Mouse (Mus musculus): ENCODE measurements around the gene Vav2. TPM values are rescaled to one million over a fixed set of nuclear protein-coding genes. Genes with fewer than 3 reads are reported as not detected.

The Vav2 gene
- polyA plus RNA-seq (2014; fragmentation: Nextera tagmentation; extraction: Ambion mirVana): 6.8 and 7.3 TPM in 2 replicates

DNA sequence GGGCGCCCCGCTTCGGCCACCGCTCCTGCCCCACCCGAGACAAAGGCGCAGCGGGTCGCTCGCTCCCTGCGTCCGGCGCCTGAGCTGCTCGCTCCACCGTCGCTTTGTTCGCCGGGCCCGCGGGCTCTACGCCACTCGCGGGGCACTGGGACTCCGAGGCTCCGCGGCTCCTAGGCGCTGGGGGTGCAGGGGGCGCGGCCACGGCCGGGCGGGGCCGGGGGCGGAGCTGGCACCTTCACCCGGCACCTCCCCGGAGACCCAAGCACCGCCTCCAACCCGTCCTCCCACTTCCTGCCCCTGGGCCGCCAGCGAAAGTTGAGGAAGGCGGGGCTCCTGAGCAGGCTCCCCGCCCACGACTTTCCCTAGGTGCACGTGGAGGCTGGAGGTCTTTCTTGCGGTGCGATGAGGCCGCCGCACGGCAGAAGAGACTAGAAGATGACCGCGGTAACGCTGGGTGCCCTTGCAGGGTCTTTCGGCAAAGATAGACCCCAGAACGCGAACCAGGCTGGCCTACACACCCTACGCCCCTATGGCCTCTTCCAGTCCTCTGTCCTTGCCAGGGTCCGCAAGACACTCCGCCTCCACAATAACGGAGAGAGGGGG, at the start of gene Vav2:
TSS of gene Vav2 (minus strand) at position 179 of the 603 bp plus-strand sequence.
- peak within 1 kb of the TSS; percentile 99 for H3K4me2 ChIP-seq (ENCODE audit: low read depth, severe bottlenecking)
- H3K4me1 ChIP-seq (ENCODE audit: control insufficient read depth, insufficient read depth, low read length): peaks cover 24% of the 10 kb centered on the region
- WGBS: under 1% methylated on average over 58 of the region's 58 CpGs
- no peaks in the 10 kb centered on the region for H3K9me3 ChIP-seq (ENCODE audit: control insufficient read depth, low read length)
- no peaks in the 10 kb centered on the region for H3K36me3 ChIP-seq (ENCODE audit: control insufficient read depth, insufficient read depth, low read length)
- ATAC-seq (ENCODE audit: insufficient number of reproducible peaks, low FRiP score, low TSS enrichment, low read depth) (peak; percentile 84), DNase-seq (ENCODE audit: low spot score) (peak; percentile 96)
- no peaks in the 10 kb centered on the region for H3K27me3 ChIP-seq (ENCODE audit: control insufficient read depth, insufficient read depth, low read length)
- peak within 1 kb of the TSS; percentile 47; the same call in 1 of the 2 replicates for H3K27ac ChIP-seq (replicated peaks; ENCODE audit: low read depth, low read length)
- H3K4me3 ChIP-seq (ENCODE audit: low read depth, low read length): peak within 1 kb of the TSS; percentile 79
- H3K9ac ChIP-seq (ENCODE audit: low read length): peak within 1 kb of the TSS; percentile 81

DNA sequence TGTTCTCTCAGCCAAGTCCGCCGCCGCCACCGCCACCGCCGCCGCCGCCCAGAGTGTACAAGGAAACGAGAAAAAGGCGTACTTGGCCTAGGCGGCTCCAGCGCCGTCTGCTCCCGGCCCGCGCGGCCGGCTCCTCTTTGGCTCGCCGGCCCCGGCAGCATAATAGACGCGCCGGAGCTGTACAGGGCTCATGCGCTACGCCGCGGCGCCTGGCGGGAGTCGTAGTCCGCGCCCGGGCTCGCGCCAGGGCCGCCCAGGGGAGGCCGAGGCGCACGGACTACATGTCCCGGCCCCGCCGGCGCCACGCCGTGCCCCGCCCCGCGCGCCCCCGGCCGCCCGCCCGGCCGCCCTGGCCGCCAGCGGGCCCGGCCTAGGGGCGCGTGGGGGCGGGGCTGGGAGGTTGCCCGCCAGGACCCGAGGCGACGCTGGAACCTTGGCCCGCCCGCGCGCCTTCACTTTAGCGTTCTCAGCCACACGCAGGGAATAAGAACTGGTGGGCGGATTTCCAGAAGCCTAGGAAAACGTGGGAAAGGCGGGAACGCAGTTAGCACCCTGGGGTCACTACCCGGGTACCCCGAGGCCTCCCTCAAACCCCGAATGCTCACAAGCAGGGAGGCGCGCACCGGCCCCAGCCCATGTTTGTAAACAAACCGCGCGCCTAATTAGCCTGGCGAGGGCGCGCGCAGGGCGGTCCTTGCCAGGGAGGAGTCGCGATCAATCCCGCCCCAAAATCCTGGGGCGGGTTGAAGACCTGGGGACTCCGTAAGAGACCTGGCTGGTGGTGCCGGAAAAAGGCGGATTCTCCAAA, 48.9 kb upstream of the Vav2 start:
- 0 out of 2 replicates have a peak, but pooled peaks cover 4% of the 10 kb centered on the region for H3K36me3 ChIP-seq (ENCODE audit: control insufficient read depth, insufficient read depth, low read length)
- no peaks in the 10 kb centered on the region for H3K9me3 ChIP-seq (ENCODE audit: control insufficient read depth, low read length)
- WGBS: 0% methylated on average over 75 of the region's 96 CpGs
- no peaks in the 10 kb centered on the region for H3K27me3 ChIP-seq (ENCODE audit: control insufficient read depth, insufficient read depth, low read length)
- peak; percentile 97 for ATAC-seq (ENCODE audit: insufficient number of reproducible peaks, low FRiP score, low TSS enrichment, low read depth)
- peak overlapping the region; percentile 99 for H3K4me3 ChIP-seq (ENCODE audit: low read depth, low read length)
- peak overlapping the region; percentile 93 for H3K4me2 ChIP-seq (ENCODE audit: low read depth, severe bottlenecking)
- peaks cover 34% of the 10 kb centered on the region for H3K4me1 ChIP-seq (ENCODE audit: control insufficient read depth, insufficient read depth, low read length)
- peak overlapping the region; percentile 98 for H3K9ac ChIP-seq (ENCODE audit: low read length)
- peak overlapping the region; percentile 96 for H3K27ac ChIP-seq (replicated peaks; ENCODE audit: low read depth, low read length)
- peak; percentile 90 for DNase-seq (ENCODE audit: low spot score)

DNA sequence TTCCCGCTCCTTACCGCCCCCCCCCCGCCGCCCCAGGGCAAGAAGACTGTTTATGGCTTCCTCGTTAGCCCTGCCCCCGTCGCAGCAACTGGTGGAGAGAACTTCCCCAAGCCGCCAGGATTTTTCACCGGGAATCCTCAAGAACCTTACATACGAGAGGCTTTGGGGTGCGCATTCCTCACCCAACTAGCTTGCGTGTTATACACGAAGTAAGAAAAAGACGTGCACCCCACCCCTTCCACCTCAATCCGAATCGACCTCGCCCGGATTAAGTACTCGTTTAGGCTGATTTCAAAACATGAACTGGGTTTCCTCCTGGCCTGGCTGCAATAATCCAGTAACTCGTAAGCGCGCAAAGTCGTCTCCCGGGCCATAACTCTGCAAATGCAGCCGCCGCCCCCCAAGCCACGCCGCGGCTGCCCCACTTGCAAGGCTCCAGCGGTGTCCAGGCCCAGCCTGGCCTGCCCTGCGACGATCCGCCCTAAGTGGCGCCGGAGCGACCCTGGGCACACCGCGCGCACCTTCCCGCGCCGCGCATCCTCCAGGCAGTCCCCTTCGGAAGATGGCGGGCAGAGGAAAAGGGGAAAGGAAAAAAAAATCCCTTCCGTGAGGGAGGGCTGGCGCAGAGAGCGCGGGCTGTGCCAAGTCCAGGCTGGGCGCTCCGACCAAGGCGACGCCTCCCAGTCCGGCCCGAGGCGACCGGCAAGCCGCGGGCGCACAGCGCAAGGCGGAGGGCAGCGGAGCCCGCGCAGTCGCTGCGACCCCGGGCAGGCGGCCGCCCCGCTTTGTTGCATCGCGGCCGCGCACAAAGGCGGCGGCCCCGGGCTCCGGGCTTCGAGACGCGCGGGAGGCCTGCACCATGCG, 48.0 kb upstream of the Vav2 start:
- ATAC-seq (ENCODE audit: insufficient number of reproducible peaks, low FRiP score, low TSS enrichment, low read depth) (peak; percentile 5; the same call in 1 of the 2 replicates), DNase-seq (ENCODE audit: low spot score) (peak; percentile 60)
- H3K27ac ChIP-seq (replicated peaks; ENCODE audit: low read depth, low read length): peak overlapping the region; percentile 96
- peaks cover 42% of the 10 kb centered on the region for H3K4me1 ChIP-seq (ENCODE audit: control insufficient read depth, insufficient read depth, low read length)
- under 1% methylated on average over 84 of the region's 84 CpGs for WGBS
- H3K9me3 ChIP-seq (ENCODE audit: control insufficient read depth, low read length): no peaks in the 10 kb centered on the region
- H3K27me3 ChIP-seq (ENCODE audit: control insufficient read depth, insufficient read depth, low read length): no peaks in the 10 kb centered on the region
- H3K4me2 ChIP-seq (ENCODE audit: low read depth, severe bottlenecking): peak overlapping the region; percentile 93
- peak overlapping the region; percentile 99 for H3K4me3 ChIP-seq (ENCODE audit: low read depth, low read length)
- peak overlapping the region; percentile 98 for H3K9ac ChIP-seq (ENCODE audit: low read length)
- H3K36me3 ChIP-seq (ENCODE audit: control insufficient read depth, insufficient read depth, low read length): 0 out of 2 replicates have a peak, but pooled peaks cover 4% of the 10 kb centered on the region

DNA sequence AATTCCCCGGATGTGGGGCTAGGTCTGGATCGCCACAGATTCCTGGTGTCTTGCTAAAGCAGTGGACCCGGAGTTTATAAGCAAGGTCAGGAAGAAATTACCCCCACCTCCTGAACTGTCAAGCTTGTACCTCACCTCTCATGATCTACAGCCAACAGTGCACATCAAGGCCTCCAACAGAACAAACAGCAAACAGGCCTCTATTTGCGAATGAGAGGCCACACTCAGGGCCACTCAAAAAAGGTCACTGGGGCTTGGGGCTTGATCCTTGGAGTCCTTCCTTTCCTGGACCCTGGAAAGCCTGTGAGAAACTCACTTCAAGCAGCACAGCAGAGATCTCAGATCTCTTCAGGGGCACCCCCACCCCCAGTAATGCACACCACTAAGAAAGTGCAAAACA, 47.1 kb upstream of the Vav2 start:
- Histone ChIP-seq H3K4me2 (ENCODE audit: low read depth, severe bottlenecking) (peak overlapping the region; percentile 93), H3K9ac (ENCODE audit: low read length) (peak overlapping the region; percentile 98), H3K9me3 (ENCODE audit: control insufficient read depth, low read length) (no peaks in the 10 kb centered on the region), H3K36me3 (ENCODE audit: control insufficient read depth, insufficient read depth, low read length) (peaks cover 6% of the 10 kb centered on the region; the same call in 1 of the 2 replicates), H3K4me3 (ENCODE audit: low read depth, low read length) (peak overlapping the region; percentile 99), H3K4me1 (ENCODE audit: control insufficient read depth, insufficient read depth, low read length) (peaks cover 48% of the 10 kb centered on the region), H3K27ac (replicated peaks; ENCODE audit: low read depth, low read length) (0 out of 2 replicates have a peak overlapping the region, but pooled peaks have one; percentile 14), H3K27me3 (ENCODE audit: control insufficient read depth, insufficient read depth, low read length) (no peaks in the 10 kb centered on the region)
- DNase-seq (ENCODE audit: low spot score) (no peak), ATAC-seq (ENCODE audit: insufficient number of reproducible peaks, low FRiP score, low TSS enrichment, low read depth) (no peak)
- WGBS: 20% methylated on average over 4 of the region's 4 CpGs

DNA sequence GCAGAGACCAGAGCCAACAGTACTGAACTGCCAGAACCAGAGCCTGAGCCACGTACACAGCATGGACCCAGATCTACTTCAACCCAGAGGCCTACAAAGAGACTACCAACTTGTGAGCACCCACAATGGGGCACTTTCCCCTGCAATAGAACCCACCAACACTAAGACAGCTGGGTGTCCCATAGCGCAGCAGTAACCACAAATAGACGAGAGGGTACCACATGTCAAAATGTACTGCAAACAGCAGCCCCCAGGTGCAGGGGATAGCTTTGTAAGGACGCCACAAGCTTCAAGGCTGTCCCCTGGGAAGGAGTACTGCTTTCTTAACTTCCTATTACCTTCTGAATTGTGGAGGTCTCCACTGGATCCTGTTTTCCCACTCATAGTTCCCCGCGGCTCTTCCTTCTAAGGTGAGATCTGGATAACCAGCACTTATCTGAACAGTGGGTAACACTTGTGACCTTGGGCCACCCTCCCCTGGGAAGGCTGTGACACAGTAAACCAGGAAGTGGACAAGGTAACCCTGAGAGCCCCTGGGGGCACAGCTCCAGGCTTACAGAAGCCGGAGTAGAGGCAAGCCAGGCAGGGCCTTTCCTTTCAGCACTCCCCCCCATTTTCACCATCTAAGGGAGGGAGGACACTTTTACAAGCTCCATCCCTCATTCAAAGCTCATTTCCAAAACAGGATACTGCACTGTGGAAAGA, 46.4 kb upstream of the Vav2 start:
- peak overlapping the region; percentile 99 for H3K4me3 ChIP-seq (ENCODE audit: low read depth, low read length)
- DNase-seq (ENCODE audit: low spot score) (no peak), ATAC-seq (ENCODE audit: insufficient number of reproducible peaks, low FRiP score, low TSS enrichment, low read depth) (no peak)
- H3K4me2 ChIP-seq (ENCODE audit: low read depth, severe bottlenecking): peak overlapping the region; percentile 93
- 73% methylated on average over 7 of the region's 7 CpGs for WGBS
- no peaks in the 10 kb centered on the region for H3K27me3 ChIP-seq (ENCODE audit: control insufficient read depth, insufficient read depth, low read length)
- H3K4me1 ChIP-seq (ENCODE audit: control insufficient read depth, insufficient read depth, low read length): peaks cover 50% of the 10 kb centered on the region
- 0 out of 2 replicates have a peak overlapping the region, but pooled peaks have one; percentile 14 for H3K27ac ChIP-seq (replicated peaks; ENCODE audit: low read depth, low read length)
- peaks cover 6% of the 10 kb centered on the region; the same call in 1 of the 2 replicates for H3K36me3 ChIP-seq (ENCODE audit: control insufficient read depth, insufficient read depth, low read length)
- no peaks in the 10 kb centered on the region for H3K9me3 ChIP-seq (ENCODE audit: control insufficient read depth, low read length)
- peak overlapping the region; percentile 98; the same call in 1 of the 2 replicates for H3K9ac ChIP-seq (ENCODE audit: low read length)

DNA sequence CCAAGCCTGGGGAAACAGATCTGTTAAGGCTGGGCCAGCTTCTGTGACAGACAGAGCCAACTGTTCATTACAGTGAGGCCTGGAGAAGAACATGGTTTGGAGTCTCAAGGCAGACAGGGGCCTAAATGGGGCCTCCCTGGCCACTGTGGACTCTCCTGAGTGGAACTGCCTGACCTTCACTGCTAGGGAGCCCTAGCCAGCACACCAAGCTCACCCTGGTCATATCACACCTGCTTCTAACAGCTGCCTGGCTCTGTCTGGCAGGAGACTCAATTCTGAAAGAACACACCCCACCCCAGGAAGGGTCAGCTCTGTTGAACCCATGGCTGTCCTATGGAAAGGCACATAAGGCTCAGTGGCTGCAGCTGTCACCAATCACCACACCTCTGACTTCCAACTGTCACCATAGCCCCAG, 44.3 kb upstream of the Vav2 start:
- Histone ChIP-seq H3K4me2 (ENCODE audit: low read depth, severe bottlenecking) (no peak overlapping the region), H3K9me3 (ENCODE audit: control insufficient read depth, low read length) (no peaks in the 10 kb centered on the region), H3K4me3 (ENCODE audit: low read depth, low read length) (no peak overlapping the region), H3K4me1 (ENCODE audit: control insufficient read depth, insufficient read depth, low read length) (peaks cover 50% of the 10 kb centered on the region), H3K36me3 (ENCODE audit: control insufficient read depth, insufficient read depth, low read length) (peaks cover 12% of the 10 kb centered on the region), H3K9ac (ENCODE audit: low read length) (0 out of 2 replicates have a peak overlapping the region, but pooled peaks have one; percentile 17), H3K27me3 (ENCODE audit: control insufficient read depth, insufficient read depth, low read length) (no peaks in the 10 kb centered on the region), H3K27ac (replicated peaks; ENCODE audit: low read depth, low read length) (no peak overlapping the region)
- no peak for DNase-seq (ENCODE audit: low spot score)
- no peak for ATAC-seq (ENCODE audit: insufficient number of reproducible peaks, low FRiP score, low TSS enrichment, low read depth)

DNA sequence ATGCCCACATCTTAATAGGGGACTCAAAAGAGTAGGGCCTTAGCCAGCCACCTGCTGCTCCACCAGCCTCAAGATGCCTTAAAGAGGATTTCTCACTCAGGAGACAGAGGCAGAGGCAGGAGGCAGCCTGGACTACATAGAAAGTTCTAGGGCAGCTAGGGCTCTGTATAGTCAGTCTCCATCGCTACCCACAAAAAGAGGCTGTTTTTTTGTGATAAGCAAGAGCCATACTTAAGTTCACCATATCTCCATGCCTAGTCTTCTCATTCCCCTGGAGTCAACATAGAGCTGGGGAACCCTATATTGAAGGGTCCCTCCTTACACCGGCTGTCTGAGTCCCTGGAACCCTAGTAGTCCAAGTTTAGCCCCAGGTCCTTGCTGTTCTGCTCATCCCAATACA, 43.7 kb upstream of the Vav2 start:
- 91% methylated on average over 2 of the region's 2 CpGs for WGBS
- Histone ChIP-seq H3K9me3 (ENCODE audit: control insufficient read depth, low read length) (no peaks in the 10 kb centered on the region), H3K27me3 (ENCODE audit: control insufficient read depth, insufficient read depth, low read length) (no peaks in the 10 kb centered on the region), H3K4me1 (ENCODE audit: control insufficient read depth, insufficient read depth, low read length) (peaks cover 50% of the 10 kb centered on the region), H3K4me3 (ENCODE audit: low read depth, low read length) (no peak overlapping the region), H3K27ac (replicated peaks; ENCODE audit: low read depth, low read length) (no peak overlapping the region), H3K36me3 (ENCODE audit: control insufficient read depth, insufficient read depth, low read length) (peaks cover 14% of the 10 kb centered on the region), H3K4me2 (ENCODE audit: low read depth, severe bottlenecking) (no peak overlapping the region), H3K9ac (ENCODE audit: low read length) (no peak overlapping the region)
- ATAC-seq (ENCODE audit: insufficient number of reproducible peaks, low FRiP score, low TSS enrichment, low read depth): no peak
- DNase-seq (ENCODE audit: low spot score): no peak

All from limb, embryonic 11.5 days (tissue).